22 mouse cellular contexts compared by ENCODE assay signal in the genomic region with DNA sequence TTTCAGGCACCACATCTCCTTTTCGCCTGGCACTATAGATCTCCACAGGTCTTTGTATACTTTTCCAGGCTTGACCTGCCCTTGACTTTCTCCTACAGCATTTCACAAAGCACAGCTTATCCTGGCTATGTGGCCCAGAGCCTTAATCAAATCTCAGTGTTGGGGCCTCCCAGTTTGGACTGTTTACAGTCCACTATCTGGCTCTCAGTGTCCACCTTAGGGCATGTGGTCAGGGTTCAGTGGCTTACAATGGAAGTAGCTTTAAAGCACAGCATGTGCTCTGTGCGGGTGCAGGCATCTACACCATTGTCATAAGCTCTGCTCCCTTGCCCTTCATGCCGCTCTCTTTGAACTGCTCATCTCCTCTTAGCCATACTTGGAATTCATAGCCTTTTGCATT.
"Had no signal": no experiment of that assay in that cellular context is flagged by ENCODE, and none has a peak within 500 bp of the region (broad histone marks: within the 10 kb centered on the region; RNA-seq: fewer than 3 reads in every experiment).

No protein-coding gene starts in this region.

- H3K9me3 ChIP-seq: kidney, embryonic 15.5 days; megakaryocyte, embryonic 14.5 days; midbrain, embryonic 10.5 days; midbrain, embryonic 13.5 days; neural tube, embryonic 13.5 days had no signal

- H3K27ac ChIP-seq: kidney, embryonic 15.5 days; left cerebral cortex, adult 2 months; liver, embryonic 14.5 days; macrophage; midbrain, embryonic 10.5 days; midbrain, embryonic 13.5 days; neural tube, embryonic 13.5 days had no signal

- H3K4me1 ChIP-seq: kidney, embryonic 15.5 days had no signal

- H3K4me2 ChIP-seq: kidney, embryonic 15.5 days; lung, embryonic 14.5 days; midbrain, embryonic 13.5 days; neural tube, embryonic 13.5 days had no signal

- H3K27me3 ChIP-seq: kidney, embryonic 15.5 days; megakaryocyte, embryonic 14.5 days; midbrain, embryonic 13.5 days; neural tube, embryonic 13.5 days had no signal

- H3K9ac ChIP-seq: kidney, embryonic 15.5 days; liver, embryonic 14.5 days; lung, embryonic 14.5 days; midbrain, embryonic 13.5 days; neural tube, embryonic 13.5 days had no signal

- ATAC-seq: intestine, postnatal 0 days; lung, postnatal 0 days; midbrain, embryonic 13.5 days; midbrain, embryonic 16.5 days had no signal

- DNase-seq: kidney, adult 2 months; kidney, postnatal 14 days; kidney, postnatal 4 days; layer of hippocampus, postnatal 36 days; lung, embryonic 14.5 days; retina, postnatal 1 day; right cerebral cortex, postnatal 25 days; spleen, adult 18-20 months; thymus, adult 18-20 months; thymus, postnatal 36 days had no signal

- H3K4me3 ChIP-seq: kidney, embryonic 15.5 days; left cerebral cortex, adult 2 months; megakaryocyte, embryonic 14.5 days; midbrain, embryonic 10.5 days; midbrain, embryonic 13.5 days; myocyte; neural tube, embryonic 13.5 days had no signal

- H3K36me3 ChIP-seq: kidney, embryonic 15.5 days; midbrain, embryonic 10.5 days; midbrain, embryonic 13.5 days; neural tube, embryonic 13.5 days had no signal
